Mouse (Mus musculus): ENCODE measurements around the gene Vgll4.

DNA sequence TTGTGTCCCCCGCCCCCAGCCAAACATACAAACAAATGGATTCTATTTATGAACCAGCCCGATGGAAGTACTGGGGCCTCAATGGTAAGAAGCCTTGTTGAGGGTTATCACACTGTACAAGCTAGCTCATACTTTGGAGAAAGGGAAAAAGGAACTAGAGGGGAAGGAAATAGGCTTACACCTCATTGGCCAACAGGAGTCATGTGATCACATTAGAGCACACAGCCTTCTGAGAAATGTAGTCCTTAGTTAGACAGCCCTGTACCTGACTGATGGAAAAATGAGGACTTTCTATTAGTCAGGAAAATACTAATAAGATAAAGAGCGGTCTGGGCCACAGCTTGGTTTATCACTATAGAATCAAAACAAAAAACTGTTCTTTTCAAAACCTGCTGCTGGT, 138.0 kb downstream of the Vgll4 start:
- no peak for TF ChIP-seq CTCF (IDR thresholded peaks at IDR 0.05; ENCODE audit: low read depth, low read length)
- TF ChIP-seq POLR2A (IDR thresholded peaks at IDR 0.05; ENCODE audit: extremely low read depth, insufficient read depth, low read length): no peak

Data from liver, adult 2 months (tissue).